8 mouse cellular contexts compared by ENCODE assay signal in genomic region chr17:35994879-35995240, GRCm38 (mm10). TPM values are rescaled to one million over a fixed set of nuclear protein-coding genes. Genes with fewer than 3 reads are reported as not detected.
DNase-seq lines count a peak whose midpoint lies in the region; ATAC-seq and TF ChIP-seq lines count a peak whose summit lies in the region.

No protein-coding gene starts in this region.

- no peaks in the 10 kb centered on the region for H3K36me3 ChIP-seq in liver, embryonic 11.5 days (ENCODE audit: control insufficient read depth, insufficient read depth, low read length)
- H3K36me3 ChIP-seq in stomach, postnatal 0 days (ENCODE audit: control insufficient read depth, insufficient read depth, low read length): no peaks in the 10 kb centered on the region

- H3K27ac ChIP-seq in cerebellum, adult 2 months (ENCODE audit: insufficient read depth, low read length): no peak overlapping the region
- H3K27ac ChIP-seq in liver, embryonic 11.5 days (ENCODE audit: low read depth, low read length): peak overlapping the region; percentile 76
- H3K27ac ChIP-seq in stomach, postnatal 0 days (replicated peaks): no peak overlapping the region; the same call in 1 of the 2 replicates

- DNase-seq in cerebellum, adult 2 months: no peak
- no peak for DNase-seq in cerebellum, postnatal 14 days
- DNase-seq in thymus, postnatal 14 days: peak; percentile 26
- DNase-seq in thymus, postnatal 25 days: no peak
- DNase-seq in liver, embryonic 11.5 days (ENCODE audit: low spot score): no peak
- DNase-seq in stomach, postnatal 0 days (ENCODE audit: low spot score): no peak
- DNase-seq in left cerebral cortex, postnatal 4 days: no peak

- TF ChIP-seq CTCF in cerebellum, adult 2 months (IDR thresholded peaks at IDR 0.05; ENCODE audit: borderline replicate concordance, insufficient read depth, low read depth, low read length): no peak
- no peak for TF ChIP-seq CTCF in stomach, postnatal 0 days (IDR thresholded peaks at IDR 0.05; ENCODE audit: low read depth)

- H3K9ac ChIP-seq in liver, embryonic 11.5 days (ENCODE audit: low read depth, low read length): peak overlapping the region; percentile 74
- H3K9ac ChIP-seq in stomach, postnatal 0 days (ENCODE audit: low read length): peak overlapping the region; percentile 38

- peak overlapping the region; percentile 87 for H3K4me2 ChIP-seq in liver, embryonic 11.5 days
- H3K4me2 ChIP-seq in stomach, postnatal 0 days (replicated peaks; ENCODE audit: low read depth): peak overlapping the region; percentile 70

- H3K4me3 ChIP-seq in cerebellum, adult 2 months (replicated peaks; ENCODE audit: insufficient read depth, low read depth, low read length): peak overlapping the region; percentile 73
- H3K4me3 ChIP-seq in liver, embryonic 11.5 days (ENCODE audit: low read depth, low read length): peak overlapping the region; percentile 69
- peak overlapping the region; percentile 42 for H3K4me3 ChIP-seq in stomach, postnatal 0 days (ENCODE audit: low read depth, low read length)

- TF ChIP-seq POLR2A in cerebellum, adult 2 months (IDR thresholded peaks at IDR 0.05; ENCODE audit: borderline replicate concordance, insufficient read depth, low read length): no peak

- WGBS in cerebellum, adult 2 months: 3% methylated on average over 14 of the region's 14 CpGs
- WGBS in liver, embryonic 11.5 days: 2% methylated on average over 14 of the region's 14 CpGs
- 6% methylated on average over 14 of the region's 14 CpGs for WGBS in stomach, postnatal 0 days

- no peaks in the 10 kb centered on the region for H3K27me3 ChIP-seq in cerebellum, adult 2 months (ENCODE audit: control insufficient read depth, insufficient read depth, low read length)
- H3K27me3 ChIP-seq in liver, embryonic 11.5 days (replicated peaks; ENCODE audit: control insufficient read depth, insufficient read depth, low read length): no peaks in the 10 kb centered on the region
- no peaks in the 10 kb centered on the region for H3K27me3 ChIP-seq in stomach, postnatal 0 days (ENCODE audit: control insufficient read depth, insufficient read depth, low read length)

- no peaks in the 10 kb centered on the region for H3K9me3 ChIP-seq in liver, embryonic 11.5 days (ENCODE audit: control insufficient read depth, low read length)
- no peaks in the 10 kb centered on the region for H3K9me3 ChIP-seq in stomach, postnatal 0 days (ENCODE audit: control insufficient read depth, low read length)

- no peak for TF ChIP-seq EP300 in stomach, postnatal 0 days (optimal IDR thresholded peaks at IDR 0.05)

- intact Hi-C loops in left cerebral cortex, postnatal 4 days (cut with DNase I): loop anchor here (10.0 kb wide), 1 partner anchor 120 kb away; no protein-coding TSS in a partner anchor

- ATAC-seq in liver, embryonic 11.5 days (replicated peaks; ENCODE audit: low FRiP score): no peak
- no peak for ATAC-seq in stomach, postnatal 0 days (ENCODE audit: low FRiP score, low TSS enrichment)
- no peak for ATAC-seq in cerebellum, adult (ENCODE audit: insufficient number of reproducible peaks, low FRiP score, low TSS enrichment)

- no peaks in the 10 kb centered on the region; the same call in 1 of the 2 replicates for H3K4me1 ChIP-seq in cerebellum, adult 2 months (ENCODE audit: control insufficient read depth, insufficient read depth, low read length)
- H3K4me1 ChIP-seq in liver, embryonic 11.5 days (replicated peaks; ENCODE audit: control insufficient read depth, insufficient read depth, low read length): peaks cover 24% of the 10 kb centered on the region
- H3K4me1 ChIP-seq in stomach, postnatal 0 days (replicated peaks; ENCODE audit: control insufficient read depth, insufficient read depth): 0 out of 2 replicates have a peak, but pooled peaks cover 2% of the 10 kb centered on the region

RNA-seq across cellular contexts. Expression of gene Prr3, which starts 14.8 kb away (rescaled TPM):
- polyA plus RNA-seq in cerebellum, adult 2 months (2012; rRNA removed): 38.8 and 42.6 TPM in 2 replicates
- polyA plus RNA-seq in liver, embryonic 11.5 days (2014; fragmentation: Nextera tagmentation; extraction: Ambion mirVana): 22.0 and 22.8 TPM in 2 replicates
- 10.8 and 10.9 TPM in 2 replicates for polyA plus RNA-seq in stomach, postnatal 0 days (2015; fragmentation: Nextera tagmentation; extraction: Ambion mirVana)
- total RNA-seq in left cerebral cortex, postnatal 4 days (2021): 10 to 100 TPM; 82.0 to 84.5 TPM

RNA-seq across cellular contexts. Expression of gene Gnl1, which starts 15.2 kb away (rescaled TPM):
- polyA plus RNA-seq in cerebellum, adult 2 months (2012; rRNA removed): 92.5 and 103 TPM in 2 replicates
- polyA plus RNA-seq in liver, embryonic 11.5 days (2014; fragmentation: Nextera tagmentation; extraction: Ambion mirVana): 33.7 and 35.6 TPM in 2 replicates
- polyA plus RNA-seq in stomach, postnatal 0 days (2015; fragmentation: Nextera tagmentation; extraction: Ambion mirVana): 24.6 and 25.1 TPM in 2 replicates
- total RNA-seq in left cerebral cortex, postnatal 4 days (2021): 100 to 1,000 TPM in 1 of 2 experiments, 10 to 100 TPM in 1; 98.2 to 107 TPM

RNA-seq across cellular contexts. Expression of gene Abcf1, which starts 25.3 kb away (rescaled TPM):
- 85.8 and 99.1 TPM in 2 replicates for polyA plus RNA-seq in cerebellum, adult 2 months (2012; rRNA removed)
- polyA plus RNA-seq in liver, embryonic 11.5 days (2014; fragmentation: Nextera tagmentation; extraction: Ambion mirVana): 132 and 134 TPM in 2 replicates
- polyA plus RNA-seq in stomach, postnatal 0 days (2015; fragmentation: Nextera tagmentation; extraction: Ambion mirVana): 54.8 and 71.5 TPM in 2 replicates
- total RNA-seq in left cerebral cortex, postnatal 4 days (2021): 10 to 100 TPM; 95.0 to 97.0 TPM

RNA-seq across cellular contexts. Expression of gene H2-T24, which starts 25.5 kb away (rescaled TPM):
- polyA plus RNA-seq in cerebellum, adult 2 months (2012; rRNA removed): 0.95 and 1.1 TPM in 2 replicates
- polyA plus RNA-seq in liver, embryonic 11.5 days (2014; fragmentation: Nextera tagmentation; extraction: Ambion mirVana): 3.1 and 3.5 TPM in 2 replicates
- 1.0 and 1.1 TPM in 2 replicates for polyA plus RNA-seq in stomach, postnatal 0 days (2015; fragmentation: Nextera tagmentation; extraction: Ambion mirVana)
- total RNA-seq in left cerebral cortex, postnatal 4 days (2021): under 1 TPM; 0.26 to 0.28 TPM

RNA-seq across cellular contexts. Expression of gene H2-T23, which starts 37.8 kb away (rescaled TPM):
- 13.0 and 17.3 TPM in 2 replicates for polyA plus RNA-seq in cerebellum, adult 2 months (2012; rRNA removed)
- 15.9 and 16.1 TPM in 2 replicates for polyA plus RNA-seq in liver, embryonic 11.5 days (2014; fragmentation: Nextera tagmentation; extraction: Ambion mirVana)
- polyA plus RNA-seq in stomach, postnatal 0 days (2015; fragmentation: Nextera tagmentation; extraction: Ambion mirVana): 35.9 and 40.2 TPM in 2 replicates
- total RNA-seq in left cerebral cortex, postnatal 4 days (2021): 1 to 10 TPM; 2.4 to 3.0 TPM
